Mouse (Mus musculus) liver, postnatal 0 days (tissue): Measurements from ENCODE around the gene Lamb2.

ENCODE experiments used
- CTCF ChIP-seq: sonication (generic); IDR thresholded peaks from 2 replicates; pipeline ENCODE4 v1.5.1; 2016; ENCODE audit warnings: antibody characterized with exemption, low read depth
- EP300 ChIP-seq: IDR thresholded peaks from 2 replicates; pipeline ENCODE4 v1.6.1; 2016; ENCODE audit warnings: antibody characterized with exemption, low read depth, mild to moderate bottlenecking

DNA sequence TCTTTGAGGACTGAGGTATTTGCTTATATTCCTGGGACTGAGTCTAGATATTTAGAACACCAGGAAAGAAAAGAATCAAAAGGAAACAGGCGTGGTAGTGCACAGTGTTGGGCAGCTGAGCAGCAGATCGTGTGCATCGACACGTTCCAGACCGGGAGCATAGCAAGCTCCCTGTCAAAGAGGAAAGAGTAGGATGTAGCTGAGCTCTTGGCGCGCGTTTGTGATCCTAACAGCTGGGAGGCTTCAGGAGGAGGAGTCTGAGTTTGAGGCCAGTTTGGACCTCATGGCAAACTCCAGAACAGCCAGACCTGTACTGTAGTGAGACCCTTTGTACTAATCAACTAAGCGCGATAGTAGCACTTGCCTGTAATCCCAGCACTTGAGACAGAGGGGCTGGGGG is 17.3 kb upstream of the Lamb2 start:
- TF ChIP-seq CTCF (no peak), EP300 (no peak)
